Mouse (Mus musculus) kidney, adult 9 months (tissue): ENCODE measurements around the gene Glis3.

Experiments used
- DNase-seq: peaks from one replicate; pipeline ENCODE4 v3.0.0; 2022

Gene Glis3

DNA sequence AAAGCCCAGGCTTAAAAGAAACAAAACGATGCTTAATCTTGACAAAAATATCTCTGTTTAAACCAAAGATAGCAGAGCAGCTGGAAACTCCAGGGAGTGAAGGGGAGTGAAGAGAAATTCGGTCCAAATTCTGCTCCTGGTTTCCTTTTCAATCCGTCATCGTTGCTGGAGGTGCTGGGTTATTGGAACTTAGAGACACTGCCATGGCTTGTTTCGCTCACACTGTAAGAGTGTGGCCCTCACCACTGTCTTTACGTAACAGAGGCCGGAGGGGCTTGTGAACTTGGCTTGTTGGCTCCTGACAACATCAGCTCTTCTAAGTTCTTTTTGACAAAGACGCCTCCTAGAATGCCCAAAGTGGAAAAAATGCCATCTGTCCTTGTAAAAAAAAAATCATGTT, 99.4 kb downstream of the Glis3 start:
- DNase-seq = no peak

DNA sequence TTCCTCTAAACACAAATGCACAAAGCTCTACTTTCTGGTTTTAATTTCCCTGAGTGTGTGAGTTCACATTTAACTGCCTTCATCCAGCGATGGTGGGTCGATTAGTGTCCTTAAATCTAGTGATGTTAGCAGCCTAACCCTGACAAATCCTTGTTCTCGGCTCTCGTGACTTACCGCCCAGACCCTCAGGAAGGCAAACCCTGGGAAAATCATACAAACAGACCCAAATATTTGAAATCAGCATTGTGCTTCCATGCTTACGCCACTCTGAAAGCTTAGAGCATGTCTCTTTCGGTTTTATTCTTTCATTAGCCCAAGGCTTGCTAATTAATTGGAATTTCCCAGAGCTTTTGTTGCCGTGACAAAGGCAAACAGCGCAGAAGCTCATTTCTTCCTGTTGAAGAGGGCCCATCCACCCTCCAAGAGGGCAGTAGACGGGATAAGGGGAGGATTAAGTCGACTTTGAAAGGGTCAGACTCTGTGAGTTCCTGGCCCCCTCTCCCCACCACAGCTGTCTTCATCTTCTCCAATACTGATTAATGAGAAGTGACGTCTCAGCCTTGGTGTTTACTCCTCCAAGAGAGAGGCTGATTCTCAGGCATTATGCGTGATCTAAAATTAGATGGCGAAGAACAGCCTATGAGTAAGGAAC, 100.0 kb downstream of the Glis3 start:
- DNase-seq = no peak

DNA sequence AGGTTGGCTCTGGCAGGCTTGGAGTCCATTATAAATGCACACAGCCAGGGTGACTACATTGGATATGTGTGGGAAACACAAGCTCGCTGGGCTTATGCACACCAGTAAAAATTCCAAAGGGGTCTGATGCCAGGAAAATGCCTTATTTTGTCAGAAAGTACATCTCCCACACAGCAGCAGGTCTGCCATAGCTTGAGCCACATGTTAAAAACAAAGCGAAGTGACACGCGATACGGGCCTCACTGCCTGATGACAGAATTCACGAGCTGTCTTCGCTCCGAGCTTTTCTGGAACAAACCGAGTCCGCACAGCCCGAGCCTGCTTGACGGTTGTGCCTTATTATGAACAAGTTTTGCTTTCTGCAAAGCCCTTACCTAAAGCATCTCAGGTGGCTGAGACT, 102.9 kb downstream of the Glis3 start:
- DNase-seq = no peak

DNA sequence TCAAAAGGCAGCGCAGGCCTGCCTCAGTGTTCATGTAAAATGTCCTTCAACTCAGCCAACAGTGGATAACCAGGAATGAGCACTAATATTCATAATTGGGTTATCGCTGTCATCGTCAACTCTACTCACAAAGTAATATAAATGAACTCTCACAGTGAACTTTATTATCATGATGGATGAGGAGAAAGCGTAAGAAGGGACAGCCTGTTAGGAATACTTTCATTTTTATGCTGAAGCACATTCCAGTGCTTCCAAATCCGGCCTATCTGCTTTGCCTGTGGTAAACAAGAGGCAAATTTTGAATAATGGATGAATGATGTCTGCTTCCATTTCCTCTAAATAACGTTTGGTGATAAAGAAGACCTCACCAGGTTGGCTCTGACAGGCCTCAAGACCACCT, 103.3 kb downstream of the Glis3 start:
- DNase-seq = no peak

DNA sequence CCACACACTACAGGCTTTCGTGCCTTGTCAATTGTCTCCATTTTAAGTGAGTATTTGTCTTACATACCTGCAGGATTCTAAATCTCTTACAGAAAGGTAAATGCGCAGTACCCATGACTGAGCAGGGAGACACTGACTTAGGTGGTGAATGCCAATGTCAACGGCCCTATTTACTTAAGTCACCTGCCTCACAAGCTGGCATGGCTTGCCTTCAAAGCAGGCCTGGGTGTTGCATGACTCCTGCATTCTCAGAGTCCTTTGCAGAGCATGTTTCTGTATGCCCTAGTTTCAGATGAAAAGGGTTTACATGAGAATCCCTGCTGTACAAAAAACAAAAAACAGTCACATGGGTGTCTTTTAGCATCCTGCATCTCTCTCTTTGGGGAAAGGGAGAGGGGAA, 106.2 kb downstream of the Glis3 start:
- no peak for DNase-seq

DNA sequence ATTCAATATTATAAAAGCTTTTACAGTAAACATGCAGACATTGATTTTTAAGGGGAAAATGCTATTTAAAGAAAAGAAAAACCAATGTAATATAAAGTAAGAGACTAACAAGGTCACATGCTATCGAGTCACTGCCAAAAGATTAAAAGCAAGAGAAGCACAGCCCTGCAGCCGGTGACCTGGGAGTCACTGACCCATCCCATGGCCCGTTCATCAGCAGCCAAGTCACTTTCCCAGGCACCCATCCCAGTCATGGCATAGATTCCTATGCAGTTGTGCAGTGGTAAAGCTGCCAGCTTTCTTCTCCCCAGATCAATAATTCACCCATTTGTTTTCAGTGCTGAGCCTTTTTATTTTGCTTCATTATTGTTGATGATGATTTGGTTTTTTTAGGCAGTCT, 110.0 kb downstream of the Glis3 start:
- DNase-seq = peak; percentile 75

DNA sequence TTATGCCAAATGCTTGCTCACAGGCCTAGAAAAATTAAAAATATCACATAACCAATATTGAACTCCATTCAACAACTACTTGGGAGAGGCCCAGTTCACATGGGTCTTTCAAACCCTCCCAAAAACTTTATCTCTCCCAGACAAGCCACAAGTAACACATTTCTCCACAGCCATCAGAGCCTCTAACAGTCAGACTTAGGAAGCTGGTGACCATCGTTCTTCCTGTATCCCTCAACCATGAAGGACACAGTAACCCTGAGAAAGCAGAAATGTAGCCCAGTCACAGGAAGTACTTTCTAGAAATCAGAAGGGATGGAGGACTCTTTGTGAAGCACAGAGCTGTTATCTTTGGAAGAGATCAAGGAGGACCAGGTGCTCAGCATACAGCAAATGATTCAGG, 112.8 kb downstream of the Glis3 start:
- DNase-seq = peak; percentile 31

DNA sequence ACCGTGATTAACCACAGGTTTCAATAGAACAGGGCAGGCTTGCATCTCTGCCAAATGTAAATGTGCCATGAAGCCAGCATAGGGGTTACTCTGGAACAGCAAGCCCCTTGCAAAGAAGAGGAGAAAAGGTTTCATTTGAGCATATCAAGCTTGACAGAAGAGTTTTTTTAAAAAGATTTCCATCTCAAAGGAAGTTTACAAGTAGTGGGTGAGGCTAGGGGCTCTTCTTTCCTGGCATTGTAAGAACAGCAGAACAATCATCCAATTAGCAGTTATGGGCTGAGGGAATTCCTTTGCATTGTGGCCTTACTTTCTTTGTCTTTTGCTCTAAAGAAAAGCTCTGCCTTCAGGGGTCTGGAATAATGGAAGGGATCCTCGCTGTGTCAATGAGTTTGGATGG, 113.3 kb downstream of the Glis3 start:
- DNase-seq = no peak

DNA sequence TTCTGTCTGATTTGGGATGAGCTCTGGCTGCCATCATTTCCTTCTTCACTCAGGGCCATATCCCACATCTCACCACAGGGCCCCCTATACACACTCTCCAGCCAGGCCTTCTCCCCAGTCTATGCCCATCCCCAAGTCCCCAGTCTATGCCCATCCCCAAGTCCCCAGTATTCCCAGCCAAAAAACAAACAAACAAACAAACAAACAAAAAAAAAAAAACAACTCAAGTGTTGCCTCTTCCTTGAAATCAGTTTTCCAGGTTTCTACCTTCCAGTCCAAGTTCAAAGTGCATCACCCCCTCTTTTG, 118.2 kb downstream of the Glis3 start:
- DNase-seq = no peak

DNA sequence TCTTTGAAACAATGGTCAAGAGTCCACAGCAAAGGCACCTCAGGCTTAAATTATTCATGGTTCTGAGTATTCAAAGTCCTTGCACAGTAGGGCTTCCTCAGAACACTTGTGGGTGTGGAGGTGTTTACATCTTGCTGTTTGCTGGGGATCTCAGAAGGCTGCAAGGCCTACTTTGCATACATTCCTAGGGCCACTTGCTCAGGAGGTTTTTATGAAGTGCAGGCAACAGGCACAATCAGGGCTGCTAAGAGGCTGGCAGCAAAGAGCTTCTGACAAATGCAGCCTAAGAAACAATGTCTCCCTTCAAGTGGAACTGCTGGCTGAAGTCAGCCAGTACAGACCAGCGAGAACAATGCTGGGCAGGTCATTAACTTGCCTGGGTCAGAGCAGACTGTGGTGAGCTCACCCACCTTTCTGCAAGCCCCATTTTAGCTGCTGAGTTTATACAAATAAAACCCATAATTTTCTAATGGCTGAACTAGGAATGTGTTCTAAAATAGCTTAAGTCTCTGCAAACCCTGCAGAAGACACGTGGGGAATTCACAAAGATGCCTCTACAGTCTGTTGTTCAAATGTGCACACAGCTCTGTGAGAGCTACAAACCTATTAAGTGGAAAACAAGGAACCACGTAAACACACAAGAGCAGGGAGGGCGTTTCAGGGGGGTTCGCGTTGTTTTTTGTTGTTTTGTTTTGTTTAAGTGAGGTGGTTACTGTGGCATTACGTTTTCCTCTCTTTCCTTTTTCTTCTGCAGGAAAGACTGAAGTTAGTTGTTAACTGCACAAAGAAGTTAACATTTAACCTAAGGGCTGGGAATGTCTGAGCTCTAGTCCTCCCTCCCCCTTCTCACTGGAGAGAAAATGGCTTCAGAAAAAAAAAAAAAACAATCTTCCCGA, 118.8 kb downstream of the Glis3 start:
- DNase-seq = peak; percentile 80

DNA sequence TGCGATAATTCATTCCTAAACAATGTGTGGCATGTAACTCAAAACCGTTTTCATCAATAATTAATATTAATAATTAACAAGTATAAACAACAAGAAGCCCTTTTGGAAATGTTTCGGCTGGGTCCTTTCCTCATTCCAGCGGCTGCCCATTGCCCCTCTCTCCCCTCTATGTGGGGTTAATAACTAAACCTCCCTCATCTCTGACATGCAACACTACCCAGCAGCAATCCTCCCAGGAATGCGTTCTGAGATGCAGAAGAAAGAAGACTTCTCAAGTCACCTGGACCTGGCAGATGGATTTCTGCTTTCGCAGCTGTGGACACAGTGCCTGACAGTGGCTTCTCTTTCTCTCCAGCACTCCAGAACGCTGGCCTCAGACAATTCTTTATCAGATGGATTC, 120.0 kb downstream of the Glis3 start:
- peak; percentile 94 for DNase-seq

DNA sequence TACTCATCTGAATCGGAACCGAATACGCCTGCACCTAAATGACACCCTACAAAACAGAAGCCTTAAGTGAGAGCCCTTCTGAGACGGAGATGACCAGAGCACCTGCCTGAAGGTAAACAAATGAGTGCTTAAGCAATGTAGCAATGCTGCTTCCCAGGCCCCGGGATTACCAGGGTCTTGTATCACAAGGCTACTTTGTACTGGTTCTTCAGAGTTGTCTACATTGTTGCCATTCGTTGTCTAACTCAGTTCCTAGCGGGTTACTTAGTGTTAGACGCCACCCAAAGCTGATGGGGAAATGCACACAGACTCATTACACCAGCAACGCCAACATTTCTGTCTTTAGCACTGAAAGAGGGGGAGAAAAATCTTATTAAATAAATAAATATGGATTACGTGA, 120.5 kb downstream of the Glis3 start:
- DNase-seq = no peak

DNA sequence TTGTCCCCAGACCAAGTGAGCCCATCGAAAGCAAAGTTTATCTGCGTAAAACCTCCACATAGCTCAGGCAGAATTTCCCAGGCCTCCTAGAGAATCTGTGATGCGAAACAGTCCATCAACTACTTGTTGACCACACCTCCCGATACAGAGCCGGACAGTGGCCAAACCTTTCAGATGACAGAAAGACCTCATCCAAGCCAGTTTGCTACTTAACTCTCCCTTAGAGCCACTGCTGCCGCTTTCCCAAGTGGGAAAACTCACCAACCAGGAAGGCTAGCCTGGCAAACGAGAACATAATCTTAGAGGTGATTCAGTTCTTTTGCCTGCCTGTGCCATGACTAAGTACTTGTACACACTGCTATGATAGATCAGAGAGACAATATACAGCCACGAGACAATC, 121.2 kb downstream of the Glis3 start:
- DNase-seq = peak; percentile 81

DNA sequence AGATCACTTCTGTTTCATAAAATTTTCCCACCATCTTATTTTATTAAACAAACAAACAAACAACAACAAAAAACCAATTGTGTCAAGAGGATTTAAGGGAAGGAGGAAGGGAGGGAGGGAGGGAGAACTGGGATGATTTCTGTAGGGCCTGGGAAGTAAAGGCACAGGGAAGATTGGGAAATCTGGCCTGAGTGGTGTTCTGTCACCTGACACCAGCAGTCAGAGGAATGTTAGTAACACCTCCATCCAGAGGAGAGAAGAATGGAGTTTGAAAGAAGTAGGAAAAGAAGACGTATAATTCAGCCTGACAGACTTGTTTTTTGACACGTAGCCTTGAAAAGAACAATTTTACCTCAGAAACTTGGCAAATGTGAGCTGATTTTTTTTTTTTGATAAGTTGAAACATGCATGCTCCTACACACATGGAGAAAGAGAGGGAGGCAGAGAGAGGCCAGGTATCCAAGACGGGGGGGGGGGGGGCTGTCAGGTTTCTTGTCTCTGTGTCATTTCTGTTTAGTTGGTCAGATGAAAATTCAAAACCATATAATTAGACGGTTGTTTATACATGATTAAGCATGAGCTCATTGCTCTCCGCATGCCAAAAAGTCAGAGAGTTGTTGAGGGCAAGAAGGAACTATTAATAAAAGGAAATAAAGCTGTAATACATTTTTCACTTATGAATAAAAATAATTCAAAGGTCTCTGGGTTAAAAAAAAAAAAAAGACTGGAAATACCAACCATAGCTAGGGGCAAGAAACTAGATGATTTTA, 122.1 kb downstream of the Glis3 start:
- DNase-seq = no peak

DNA sequence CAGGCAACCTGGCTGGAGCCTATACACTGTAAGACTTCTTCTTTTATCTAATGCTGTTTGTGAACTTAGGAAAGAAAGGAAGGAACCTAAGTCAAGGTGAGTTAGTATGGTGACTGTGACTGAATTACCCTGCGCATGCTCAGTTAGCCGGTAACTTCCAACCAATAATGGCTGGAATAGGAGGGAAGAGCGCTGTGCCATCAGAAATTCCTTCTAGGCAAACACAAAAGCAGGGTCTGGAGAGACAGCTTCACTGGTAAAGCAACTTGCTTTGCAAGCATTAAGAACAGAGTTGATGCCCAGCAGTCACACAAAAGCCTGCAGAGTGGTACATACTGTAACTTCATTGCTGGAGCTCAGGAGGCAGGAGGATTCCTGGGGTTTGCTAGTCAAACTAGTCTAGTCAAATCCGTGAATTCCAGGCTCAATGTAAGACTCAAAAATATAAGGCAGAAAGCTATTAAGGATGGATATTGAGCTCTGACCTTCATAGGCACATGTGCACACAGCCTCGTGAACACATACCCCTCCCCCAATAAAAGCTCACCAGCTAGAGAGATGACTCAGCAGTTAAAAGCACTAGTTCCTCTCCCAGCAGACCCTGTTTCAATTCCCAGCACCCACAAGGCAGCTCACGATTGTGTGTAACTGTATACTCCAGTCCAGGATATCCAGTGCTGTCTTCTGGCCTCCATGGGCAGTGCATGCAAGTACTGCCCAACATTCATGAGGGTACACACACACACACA, 124.5 kb downstream of the Glis3 start:
- DNase-seq = no peak

DNA sequence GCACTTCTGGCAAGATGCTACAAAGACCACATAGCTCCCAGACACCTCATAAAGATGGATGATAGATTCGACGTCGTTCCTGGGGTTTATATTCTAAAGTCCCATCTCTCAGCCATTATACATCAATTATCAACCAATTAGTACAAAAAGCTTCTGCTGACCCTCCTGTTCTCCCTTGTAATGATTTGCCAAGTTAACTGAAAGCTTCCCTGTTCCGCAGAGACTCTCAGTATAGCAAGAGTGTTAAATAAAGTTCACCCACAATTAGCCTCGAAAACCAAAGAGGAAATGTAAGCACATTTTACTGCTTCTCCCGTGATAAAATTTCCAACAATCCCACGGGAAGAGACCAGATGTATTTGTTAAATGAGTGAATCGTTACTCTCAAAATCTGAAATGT, 129.3 kb downstream of the Glis3 start:
- DNase-seq = peak; percentile 76

DNA sequence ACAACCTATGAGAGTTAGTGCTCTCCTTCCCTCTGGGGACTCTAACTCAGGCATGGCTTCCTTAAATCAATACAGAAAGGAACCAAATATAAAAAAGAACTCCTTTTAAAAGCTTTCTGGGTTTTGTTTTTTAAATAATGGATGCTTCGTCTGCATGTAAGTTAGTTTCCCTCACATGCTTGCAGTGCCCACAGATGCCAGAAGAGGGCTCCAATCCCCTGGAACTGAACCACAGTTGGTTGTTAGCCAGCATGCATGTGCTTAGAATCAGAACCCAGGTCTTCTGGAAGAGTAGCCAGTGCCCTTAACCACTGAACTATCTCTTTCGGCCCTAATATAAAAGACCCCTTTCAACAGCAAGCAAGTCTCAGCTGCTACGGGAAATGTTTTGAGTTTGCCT, 132.9 kb downstream of the Glis3 start:
- peak; percentile 50 for DNase-seq

DNA sequence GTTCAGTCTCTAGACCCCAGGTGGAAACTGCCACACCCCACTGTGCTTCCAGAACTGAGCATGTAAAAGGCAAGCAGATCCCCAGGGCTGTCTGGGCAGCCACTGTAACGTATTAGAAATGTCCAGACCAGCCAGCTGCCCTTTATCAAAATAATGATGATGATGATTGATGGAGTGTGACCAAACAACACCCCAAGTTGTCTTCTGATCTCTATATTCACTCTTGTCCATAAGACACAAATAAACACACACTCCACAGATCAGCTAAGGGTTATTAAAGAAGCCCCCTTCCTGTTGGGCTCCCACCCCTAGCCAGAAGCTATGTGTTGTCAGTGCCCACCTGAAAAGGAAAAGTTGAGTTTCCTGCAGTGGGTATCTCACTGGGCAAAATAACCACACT, 134.4 kb downstream of the Glis3 start:
- no peak for DNase-seq

DNA sequence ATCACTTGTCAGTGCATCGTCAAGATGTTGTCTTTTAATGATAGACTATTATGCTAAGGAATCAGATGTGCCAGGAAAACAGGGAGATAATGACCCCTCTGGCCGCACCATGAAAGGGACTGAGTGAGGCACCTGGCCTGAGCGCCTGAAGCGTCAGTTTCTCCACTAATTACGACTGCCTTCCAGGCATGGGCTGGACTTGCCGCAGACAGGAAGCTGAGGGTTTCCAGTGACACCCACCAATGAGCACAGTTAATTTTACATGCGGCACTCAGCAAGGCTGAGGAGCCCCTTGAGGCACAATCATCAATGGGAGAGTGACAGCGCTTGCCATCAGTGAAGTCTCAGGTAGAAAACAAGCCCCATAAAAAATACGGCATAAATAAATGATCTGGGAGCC, 141.1 kb downstream of the Glis3 start:
- DNase-seq = no peak

DNA sequence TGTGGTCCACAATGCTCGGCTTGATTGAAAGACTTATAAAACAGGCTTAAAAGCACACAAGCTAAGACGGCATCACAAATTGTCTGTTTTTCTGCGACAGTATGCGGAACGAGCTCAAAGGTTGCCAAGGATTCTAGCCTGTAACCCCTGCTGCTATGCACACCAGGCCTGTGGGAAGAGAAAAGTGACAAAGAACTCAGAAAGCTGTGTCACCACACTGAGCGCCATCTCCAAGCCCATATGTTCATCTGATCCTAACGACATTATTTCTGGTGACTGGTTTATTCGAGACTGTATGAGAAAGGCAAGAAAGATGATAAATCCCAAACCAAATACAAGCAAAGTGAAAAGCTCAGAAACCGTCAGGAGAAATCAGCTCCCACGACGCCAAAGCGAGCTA, 144.9 kb downstream of the Glis3 start:
- DNase-seq = no peak

DNA sequence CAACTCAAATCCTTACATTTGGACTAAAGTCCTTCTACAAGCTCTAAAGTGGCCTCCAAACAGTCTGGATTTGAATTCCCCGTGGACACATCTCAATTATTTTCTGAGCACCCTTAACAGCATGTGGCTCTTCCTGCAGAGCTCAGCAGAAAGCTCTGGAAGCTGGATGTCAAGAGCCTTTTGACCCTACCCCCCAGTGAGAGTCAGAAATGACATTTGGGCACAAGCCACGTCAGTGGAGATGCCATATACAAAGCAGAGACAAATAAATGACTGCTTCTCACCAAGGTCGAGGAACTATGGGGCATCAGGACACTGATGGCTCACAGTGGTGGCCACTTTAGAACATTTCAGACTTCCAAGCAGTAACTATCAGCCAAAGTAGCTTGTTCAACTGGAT, 146.3 kb downstream of the Glis3 start:
- peak; percentile 66 for DNase-seq

DNA sequence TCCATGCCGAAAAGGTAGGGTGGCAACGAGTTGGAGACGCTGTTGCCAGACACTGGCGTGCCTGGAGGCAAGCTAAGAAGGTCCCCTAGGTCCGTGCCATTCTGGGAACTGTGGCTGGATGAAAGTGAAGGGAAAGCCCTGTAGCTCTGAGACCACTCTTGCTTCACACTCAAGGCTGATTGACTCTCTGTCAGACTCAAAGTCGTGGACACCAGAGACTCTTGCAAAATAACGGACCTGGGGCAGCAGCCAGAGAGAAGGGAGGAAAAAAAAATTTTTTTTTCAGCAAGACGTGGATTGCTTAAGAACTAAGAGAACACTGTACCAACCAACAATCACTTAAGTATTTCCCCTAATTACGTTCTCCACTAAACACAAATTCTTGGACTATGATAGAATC, 148.1 kb downstream of the Glis3 start:
- no peak for DNase-seq

DNA sequence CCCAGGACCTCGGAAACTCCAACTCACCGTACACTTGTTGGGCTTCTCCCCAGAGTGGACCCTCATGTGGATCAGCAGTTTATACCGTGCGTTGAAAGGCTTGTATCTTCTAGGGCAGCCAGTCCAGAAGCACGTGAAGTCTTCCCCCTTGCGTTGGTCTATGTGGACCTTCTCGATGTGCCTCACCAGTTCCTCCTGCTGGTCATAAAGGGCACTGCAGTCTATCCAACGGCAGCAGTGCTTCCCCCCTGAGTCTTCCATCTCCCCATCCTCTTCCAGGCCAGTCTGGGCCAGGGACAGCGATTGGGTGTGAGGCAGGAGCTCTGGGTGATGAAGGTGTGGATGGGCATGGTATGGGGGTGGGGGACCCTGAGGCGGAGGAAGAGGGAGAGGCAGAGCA, 149.0 kb downstream of the Glis3 start:
- DNase-seq = no peak
